Mouse (Mus musculus) bone marrow, adult 2 months (tissue): ENCODE measurements around the gene C1qtnf9.

Experiments
- CTCF ChIP-seq: fragments of 200-500 bp; IDR thresholded peaks from 2 replicates; pipeline ENCODE4 v1.5.1; 2011; ENCODE audit warnings: low read length, control low read depth; ENCODE audit not compliant: control insufficient read depth, insufficient read depth
- POLR2A ChIP-seq: fragments of 200-500 bp; IDR thresholded peaks from 2 replicates; pipeline ENCODE4 v1.6.1; 2011; ENCODE audit warnings: low read depth, mild to moderate bottlenecking, control low read depth, low read length, borderline replicate concordance; ENCODE audit not compliant: control insufficient read depth

DNA sequence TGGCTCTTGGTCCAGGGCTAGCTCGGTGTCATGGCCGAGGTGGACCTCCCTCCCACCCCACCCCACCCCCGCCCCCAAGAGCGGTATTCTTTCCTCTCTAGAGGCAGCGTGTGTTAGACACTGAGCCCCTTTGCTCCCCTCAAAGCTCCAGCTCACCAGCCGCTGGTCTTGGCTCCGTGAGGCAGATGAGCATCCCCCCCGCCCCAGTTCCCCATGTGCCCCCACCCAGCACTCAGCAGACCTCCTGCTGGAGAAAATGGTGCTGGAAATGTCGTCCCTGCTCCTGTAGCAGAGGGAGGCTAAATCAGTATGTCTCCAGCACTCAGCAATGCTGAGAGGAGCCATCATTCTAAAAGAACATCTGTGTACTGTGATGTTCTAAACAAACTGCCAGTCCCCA lies 24.3 kb upstream of the C1qtnf9 start:
- TF ChIP-seq POLR2A: no peak
- TF ChIP-seq CTCF: no peak
